Mouse (Mus musculus): ENCODE measurements around the gene Atp2b1.
"Not testable (repeated sequence)": the region's sequence is repeated elsewhere in the genome, so short reads cannot be mapped to it uniquely, and the experiment has no call there.

The Atp2b1 gene

GRCm38 (mm10) chr10:98962092-98962491, 47.9 kb downstream of the Atp2b1 start:
- DNase-seq (ENCODE audit: low read depth, low spot score), result peak; percentile 45

GRCm38 (mm10) chr10:98966407-98967215, 52.4 kb downstream of the Atp2b1 start:
- peak; percentile 41 for DNase-seq (ENCODE audit: low read depth, low spot score)

GRCm38 (mm10) chr10:98967240-98967891, 53.2 kb downstream of the Atp2b1 start:
- DNase-seq (ENCODE audit: low read depth, low spot score), result no peak

GRCm38 (mm10) chr10:98970917-98971316, 56.7 kb downstream of the Atp2b1 start:
- DNase-seq (ENCODE audit: low read depth, low spot score), result no peak

- no peak for DNase-seq (ENCODE audit: low read depth, low spot score)
Measured at GRCm38 (mm10) chr10:98972359-98972758, 58.2 kb downstream of the Atp2b1 start.

- no peak for DNase-seq (ENCODE audit: low read depth, low spot score)
Measured at GRCm38 (mm10) chr10:98972912-98973605, 58.9 kb downstream of the Atp2b1 start.

- no peak for DNase-seq (ENCODE audit: low read depth, low spot score)
Measured at GRCm38 (mm10) chr10:98974645-98975044, 60.4 kb downstream of the Atp2b1 start.

GRCm38 (mm10) chr10:98975611-98976010, 61.4 kb downstream of the Atp2b1 start:
- DNase-seq (ENCODE audit: low read depth, low spot score), result no peak

GRCm38 (mm10) chr10:98976877-98977494, 62.8 kb downstream of the Atp2b1 start:
- peak; percentile 44 for DNase-seq (ENCODE audit: low read depth, low spot score)

GRCm38 (mm10) chr10:98978766-98979165, 64.6 kb downstream of the Atp2b1 start:
- DNase-seq (ENCODE audit: low read depth, low spot score), result no peak

GRCm38 (mm10) chr10:98979296-98979695, 65.1 kb downstream of the Atp2b1 start:
- no peak for DNase-seq (ENCODE audit: low read depth, low spot score)

- no peak for DNase-seq (ENCODE audit: low read depth, low spot score)
Measured at GRCm38 (mm10) chr10:98979951-98980350, 65.7 kb downstream of the Atp2b1 start.

GRCm38 (mm10) chr10:98991964-98992363, 77.8 kb downstream of the Atp2b1 start:
- DNase-seq (ENCODE audit: low read depth, low spot score), result no peak

GRCm38 (mm10) chr10:98993186-98993585, 79.0 kb downstream of the Atp2b1 start:
- no peak for DNase-seq (ENCODE audit: low read depth, low spot score)

- not testable (repeated sequence) for DNase-seq (ENCODE audit: low read depth, low spot score)
Measured at GRCm38 (mm10) chr10:98995016-98995747, 81.0 kb downstream of the Atp2b1 start.

GRCm38 (mm10) chr10:99004866-99005265, 90.7 kb downstream of the Atp2b1 start:
- DNase-seq (ENCODE audit: low read depth, low spot score), result no peak

GRCm38 (mm10) chr10:99011084-99011483, 96.9 kb downstream of the Atp2b1 start:
- DNase-seq (ENCODE audit: low read depth, low spot score), result no peak

GRCm38 (mm10) chr10:99012086-99012485, 97.9 kb downstream of the Atp2b1 start:
- DNase-seq (ENCODE audit: low read depth, low spot score), result no peak

GRCm38 (mm10) chr10:99014737-99015136, 100.5 kb downstream of the Atp2b1 start:
- no peak for DNase-seq (ENCODE audit: low read depth, low spot score)

- DNase-seq (ENCODE audit: low read depth, low spot score), result no peak
Measured at GRCm38 (mm10) chr10:99016996-99017395, 102.8 kb downstream of the Atp2b1 start.

- DNase-seq (ENCODE audit: low read depth, low spot score), result no peak
Measured at GRCm38 (mm10) chr10:99027462-99027861, 113.3 kb downstream of the Atp2b1 start.
